Mouse (Mus musculus): ENCODE results near the gene Crb1. TPM values are rescaled to one million over a fixed set of nuclear protein-coding genes. Genes with fewer than 3 reads are reported as not detected.
"Not testable (repeated sequence)": the region's sequence is repeated elsewhere in the genome, so short reads cannot be mapped to it uniquely, and the experiment has no call there.

Gene Crb1
- polyA plus RNA-seq, 1 experiment from 2014 or later, result 0.12 TPM

DNA sequence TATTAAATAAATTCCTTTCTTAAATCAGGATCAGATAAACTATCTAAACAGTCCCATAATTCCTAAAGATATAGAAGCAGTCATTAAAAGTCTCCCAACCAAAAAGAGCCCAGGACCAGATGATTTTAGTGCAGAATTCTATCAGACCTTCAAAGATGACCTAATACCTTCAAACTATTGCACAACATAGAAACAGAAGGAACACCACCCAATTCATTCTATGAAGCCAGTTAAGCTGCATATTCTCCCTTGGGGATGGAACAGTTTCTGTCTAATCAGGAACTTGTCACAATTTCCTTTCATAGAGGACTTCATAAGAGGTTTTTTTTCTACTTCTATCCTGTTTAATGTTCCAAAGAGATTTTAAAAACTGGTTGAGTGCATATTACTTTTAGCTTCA, 74.4 kb downstream of the Crb1 start:
- not testable (repeated sequence) for H3K27me3 ChIP-seq (ENCODE audit: control insufficient read depth, insufficient read depth, low read length); H3K4me2 ChIP-seq (ENCODE audit: low read depth, low read length); H3K27ac ChIP-seq (ENCODE audit: low read length); H3K36me3 ChIP-seq (ENCODE audit: control insufficient read depth, insufficient read depth); H3K4me3 ChIP-seq (ENCODE audit: low read length); H3K9me3 ChIP-seq (replicated peaks; ENCODE audit: control insufficient read depth, low read length); H3K9ac ChIP-seq (ENCODE audit: low read length); H3K4me1 ChIP-seq (ENCODE audit: control insufficient read depth, insufficient read depth, low read length); ATAC-seq (replicated peaks; ENCODE audit: extremely low read depth, insufficient read depth, low FRiP score)

DNA sequence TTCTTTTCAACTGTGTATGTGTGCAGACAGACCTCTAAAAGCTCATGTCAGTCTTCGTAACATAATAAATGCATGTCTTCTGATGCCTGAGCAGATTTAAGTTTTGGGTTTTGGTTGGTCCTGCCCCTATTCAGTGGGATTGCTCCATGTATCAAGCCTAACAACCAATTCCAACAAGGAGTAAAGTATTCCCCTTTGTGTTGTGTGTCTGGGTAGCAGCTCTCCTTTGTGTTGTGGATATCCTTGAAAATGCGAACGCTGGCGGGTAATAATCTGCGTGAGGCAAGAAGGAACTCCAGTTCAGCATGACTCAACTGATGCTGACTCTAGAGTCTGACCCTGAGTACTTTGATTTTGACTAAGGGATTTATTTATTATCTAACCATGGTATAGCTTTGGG, 75.1 kb downstream of the Crb1 start:
- WGBS, result 82% methylated on average over 5 of the region's 5 CpGs
- no peak overlapping the region for H3K9ac ChIP-seq (ENCODE audit: low read length)
- ATAC-seq (replicated peaks; ENCODE audit: extremely low read depth, insufficient read depth, low FRiP score), result no peak
- H3K9me3 ChIP-seq (replicated peaks; ENCODE audit: control insufficient read depth, low read length), result no peaks in the 10 kb centered on the region
- no peak overlapping the region for H3K27ac ChIP-seq (ENCODE audit: low read length)
- no peak overlapping the region for H3K4me2 ChIP-seq (ENCODE audit: low read depth, low read length)
- H3K27me3 ChIP-seq (ENCODE audit: control insufficient read depth, insufficient read depth, low read length), result no peaks in the 10 kb centered on the region
- no peaks in the 10 kb centered on the region for H3K36me3 ChIP-seq (ENCODE audit: control insufficient read depth, insufficient read depth)
- H3K4me3 ChIP-seq (ENCODE audit: low read length), result no peak overlapping the region
- H3K4me1 ChIP-seq (ENCODE audit: control insufficient read depth, insufficient read depth, low read length), result no peaks in the 10 kb centered on the region

DNA sequence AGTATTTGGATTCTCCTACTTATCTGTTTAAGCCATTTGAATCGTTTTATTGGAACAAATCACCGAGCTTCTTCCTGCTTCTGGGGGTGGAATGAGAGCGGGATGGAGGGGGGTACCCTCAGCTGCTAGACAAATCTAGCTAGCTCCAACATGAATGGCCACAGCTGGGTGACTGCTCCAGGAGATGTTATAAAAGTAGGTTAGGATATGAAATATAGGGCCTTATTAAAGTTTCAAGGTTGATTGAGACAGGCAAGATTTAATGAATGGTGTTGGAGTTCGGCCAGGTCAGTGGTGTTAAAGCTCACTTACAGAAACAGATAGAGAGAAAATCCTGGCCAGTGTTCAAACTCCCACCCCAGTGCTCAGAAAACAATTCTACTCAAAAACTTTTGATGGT, 84.9 kb downstream of the Crb1 start:
- no peak for ATAC-seq (replicated peaks; ENCODE audit: extremely low read depth, insufficient read depth, low FRiP score)
- Histone ChIP-seq H3K9me3 (replicated peaks; ENCODE audit: control insufficient read depth, low read length) (no peaks in the 10 kb centered on the region), H3K4me3 (ENCODE audit: low read length) (no peak overlapping the region), H3K27me3 (ENCODE audit: control insufficient read depth, insufficient read depth, low read length) (no peaks in the 10 kb centered on the region), H3K4me2 (ENCODE audit: low read depth, low read length) (no peak overlapping the region), H3K4me1 (ENCODE audit: control insufficient read depth, insufficient read depth, low read length) (no peaks in the 10 kb centered on the region), H3K9ac (ENCODE audit: low read length) (no peak overlapping the region), H3K27ac (ENCODE audit: low read length) (no peak overlapping the region), H3K36me3 (ENCODE audit: control insufficient read depth, insufficient read depth) (no peaks in the 10 kb centered on the region)
- WGBS, result 71% methylated on average over 4 of the region's 4 CpGs

DNA sequence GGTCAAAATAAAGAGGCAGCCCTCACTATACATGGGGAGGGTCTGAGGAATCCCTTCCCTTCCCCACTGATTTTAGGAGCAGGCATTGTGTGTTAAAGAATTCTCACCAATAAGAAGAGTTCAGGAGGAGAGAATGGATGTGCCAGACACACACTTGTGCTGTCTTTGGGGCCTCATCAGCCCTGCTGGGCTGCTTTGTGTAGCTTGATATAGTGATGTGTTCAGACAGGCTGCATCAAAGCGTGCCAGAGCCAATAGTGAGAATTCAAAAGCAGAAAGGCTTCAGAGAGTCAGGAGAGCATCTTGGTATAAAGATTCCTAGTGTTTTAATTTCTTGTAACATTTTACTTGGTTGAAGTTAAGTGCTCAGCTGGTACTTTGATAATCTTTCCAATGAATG, 85.3 kb downstream of the Crb1 start:
- Histone ChIP-seq H3K9ac (ENCODE audit: low read length) (no peak overlapping the region), H3K4me2 (ENCODE audit: low read depth, low read length) (no peak overlapping the region), H3K4me1 (ENCODE audit: control insufficient read depth, insufficient read depth, low read length) (no peaks in the 10 kb centered on the region), H3K9me3 (replicated peaks; ENCODE audit: control insufficient read depth, low read length) (no peaks in the 10 kb centered on the region), H3K27me3 (ENCODE audit: control insufficient read depth, insufficient read depth, low read length) (no peaks in the 10 kb centered on the region), H3K27ac (ENCODE audit: low read length) (no peak overlapping the region), H3K4me3 (ENCODE audit: low read length) (no peak overlapping the region), H3K36me3 (ENCODE audit: control insufficient read depth, insufficient read depth) (no peaks in the 10 kb centered on the region)
- no peak for ATAC-seq (replicated peaks; ENCODE audit: extremely low read depth, insufficient read depth, low FRiP score)
- WGBS, result 48% methylated on average over 1 of the region's 1 CpGs

DNA sequence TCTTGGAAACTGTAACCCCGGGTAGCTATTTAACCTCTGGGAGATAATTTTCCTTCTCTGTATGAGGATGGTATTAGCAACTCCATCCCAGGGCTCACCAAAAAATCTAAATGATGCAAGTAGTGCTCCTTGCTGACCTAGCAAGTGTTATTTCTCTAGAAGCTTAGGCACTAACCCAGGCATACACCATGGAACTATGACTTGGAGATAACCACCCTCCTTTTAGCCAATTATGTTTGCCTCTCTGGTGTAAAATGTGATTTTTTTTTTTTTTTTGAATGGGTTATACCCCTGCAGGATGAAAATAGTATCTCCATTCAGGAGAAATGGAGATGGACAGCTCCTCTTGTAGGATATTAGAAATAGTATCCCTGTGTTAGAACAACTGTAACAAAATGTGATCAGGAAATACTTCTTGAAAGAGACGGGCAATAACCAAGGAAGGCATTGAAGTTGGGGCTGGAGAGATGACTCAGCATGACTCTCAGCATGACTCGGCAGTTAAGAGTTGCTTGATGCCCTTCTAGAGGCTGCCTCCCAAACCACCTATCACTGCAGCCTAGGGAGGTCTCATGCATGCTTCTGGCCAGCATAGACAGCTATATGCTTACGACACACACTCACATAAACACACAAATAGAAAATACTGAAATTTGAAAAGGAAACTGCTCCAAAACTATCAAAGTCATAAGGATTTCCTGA, 100.1 kb downstream of the Crb1 start:
- Histone ChIP-seq H3K36me3 (ENCODE audit: control insufficient read depth, insufficient read depth) (no peaks in the 10 kb centered on the region), H3K9me3 (replicated peaks; ENCODE audit: control insufficient read depth, low read length) (no peaks in the 10 kb centered on the region), H3K4me2 (ENCODE audit: low read depth, low read length) (no peak overlapping the region), H3K27ac (ENCODE audit: low read length) (no peak overlapping the region), H3K4me1 (ENCODE audit: control insufficient read depth, insufficient read depth, low read length) (no peaks in the 10 kb centered on the region), H3K27me3 (ENCODE audit: control insufficient read depth, insufficient read depth, low read length) (no peaks in the 10 kb centered on the region), H3K9ac (ENCODE audit: low read length) (no peak overlapping the region), H3K4me3 (ENCODE audit: low read length) (no peak overlapping the region)
- ATAC-seq (replicated peaks; ENCODE audit: extremely low read depth, insufficient read depth, low FRiP score), result no peak
- 73% methylated on average over 4 of the region's 4 CpGs for WGBS

DNA sequence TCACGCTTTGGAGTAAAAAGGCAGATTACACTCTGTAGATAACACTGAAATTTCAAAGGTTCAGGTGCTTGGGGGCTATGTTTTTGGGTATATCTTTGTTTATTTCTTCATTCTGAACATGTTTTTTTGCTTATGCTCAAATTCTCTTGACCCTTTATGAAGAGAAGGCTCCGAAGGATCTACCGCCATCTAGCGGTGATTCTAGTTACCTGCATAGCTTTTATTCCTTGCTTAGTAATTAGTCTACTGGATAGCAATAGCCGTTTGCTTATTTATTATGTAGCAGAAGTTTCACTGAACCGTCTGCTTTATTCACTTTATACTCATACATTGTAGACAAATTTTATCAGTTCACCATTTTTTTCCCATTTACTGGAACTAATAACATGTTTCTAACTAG, 109.1 kb downstream of the Crb1 start:
- no peaks in the 10 kb centered on the region for H3K9me3 ChIP-seq (replicated peaks; ENCODE audit: control insufficient read depth, low read length)
- no peak overlapping the region for H3K4me3 ChIP-seq (ENCODE audit: low read length)
- no peaks in the 10 kb centered on the region for H3K27me3 ChIP-seq (ENCODE audit: control insufficient read depth, insufficient read depth, low read length)
- no peak overlapping the region for H3K9ac ChIP-seq (ENCODE audit: low read length)
- no peak overlapping the region for H3K27ac ChIP-seq (ENCODE audit: low read length)
- 24% methylated on average over 6 of the region's 6 CpGs for WGBS
- no peak overlapping the region for H3K4me2 ChIP-seq (ENCODE audit: low read depth, low read length)
- ATAC-seq (replicated peaks; ENCODE audit: extremely low read depth, insufficient read depth, low FRiP score), result no peak
- H3K36me3 ChIP-seq (ENCODE audit: control insufficient read depth, insufficient read depth), result no peaks in the 10 kb centered on the region
- no peaks in the 10 kb centered on the region for H3K4me1 ChIP-seq (ENCODE audit: control insufficient read depth, insufficient read depth, low read length)

DNA sequence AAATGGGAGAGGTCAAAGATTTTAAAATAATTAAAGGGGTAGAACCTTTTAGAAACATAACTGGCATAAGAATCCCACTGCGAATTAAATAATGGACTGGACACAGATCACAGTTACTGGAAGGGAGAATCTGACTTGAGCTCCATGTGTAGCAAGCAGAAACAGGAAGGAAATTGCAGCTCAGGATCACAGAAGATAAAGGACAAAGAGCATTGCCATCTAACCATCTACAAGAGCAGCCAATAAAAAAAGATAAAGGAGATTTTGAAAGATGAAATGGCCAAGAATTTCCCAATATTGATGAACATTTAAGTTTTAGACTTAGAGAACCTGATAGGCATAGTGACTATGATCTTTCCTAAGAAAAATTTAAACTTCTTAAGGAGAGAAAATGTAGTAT, 112.7 kb downstream of the Crb1 start:
- 93% methylated on average over 1 of the region's 1 CpGs for WGBS
- Histone ChIP-seq H3K9ac (ENCODE audit: low read length) (no peak overlapping the region), H3K4me1 (ENCODE audit: control insufficient read depth, insufficient read depth, low read length) (no peaks in the 10 kb centered on the region), H3K4me3 (ENCODE audit: low read length) (no peak overlapping the region), H3K4me2 (ENCODE audit: low read depth, low read length) (no peak overlapping the region), H3K27me3 (ENCODE audit: control insufficient read depth, insufficient read depth, low read length) (no peaks in the 10 kb centered on the region), H3K36me3 (ENCODE audit: control insufficient read depth, insufficient read depth) (no peaks in the 10 kb centered on the region), H3K27ac (ENCODE audit: low read length) (no peak overlapping the region), H3K9me3 (replicated peaks; ENCODE audit: control insufficient read depth, low read length) (no peaks in the 10 kb centered on the region)
- ATAC-seq (replicated peaks; ENCODE audit: extremely low read depth, insufficient read depth, low FRiP score), result no peak

DNA sequence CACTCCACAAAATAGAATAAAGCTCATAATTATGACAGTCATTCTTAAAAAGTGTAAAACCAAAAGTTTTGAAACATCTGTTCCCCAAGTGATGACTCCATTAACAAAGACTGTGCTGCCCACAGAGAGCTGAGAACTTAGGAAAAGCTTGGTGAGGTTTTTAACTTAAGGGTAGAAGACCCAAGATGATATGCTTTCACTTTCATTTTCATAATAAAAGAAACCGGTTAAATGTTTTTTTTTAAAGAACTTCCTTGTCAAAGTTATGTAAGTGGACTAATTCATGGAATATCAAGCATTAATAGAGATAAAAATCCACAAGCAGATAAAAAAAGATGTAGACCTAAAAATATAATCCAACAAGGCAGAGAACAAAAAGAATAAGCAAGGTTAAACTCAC, 113.7 kb downstream of the Crb1 start:
- Histone ChIP-seq H3K9ac (ENCODE audit: low read length) (no peak overlapping the region), H3K4me3 (ENCODE audit: low read length) (no peak overlapping the region), H3K9me3 (replicated peaks; ENCODE audit: control insufficient read depth, low read length) (no peaks in the 10 kb centered on the region), H3K4me1 (ENCODE audit: control insufficient read depth, insufficient read depth, low read length) (no peaks in the 10 kb centered on the region), H3K27ac (ENCODE audit: low read length) (no peak overlapping the region), H3K4me2 (ENCODE audit: low read depth, low read length) (no peak overlapping the region), H3K27me3 (ENCODE audit: control insufficient read depth, insufficient read depth, low read length) (no peaks in the 10 kb centered on the region), H3K36me3 (ENCODE audit: control insufficient read depth, insufficient read depth) (no peaks in the 10 kb centered on the region)
- WGBS, result 49% methylated on average over 1 of the region's 1 CpGs
- ATAC-seq (replicated peaks; ENCODE audit: extremely low read depth, insufficient read depth, low FRiP score), result no peak

DNA sequence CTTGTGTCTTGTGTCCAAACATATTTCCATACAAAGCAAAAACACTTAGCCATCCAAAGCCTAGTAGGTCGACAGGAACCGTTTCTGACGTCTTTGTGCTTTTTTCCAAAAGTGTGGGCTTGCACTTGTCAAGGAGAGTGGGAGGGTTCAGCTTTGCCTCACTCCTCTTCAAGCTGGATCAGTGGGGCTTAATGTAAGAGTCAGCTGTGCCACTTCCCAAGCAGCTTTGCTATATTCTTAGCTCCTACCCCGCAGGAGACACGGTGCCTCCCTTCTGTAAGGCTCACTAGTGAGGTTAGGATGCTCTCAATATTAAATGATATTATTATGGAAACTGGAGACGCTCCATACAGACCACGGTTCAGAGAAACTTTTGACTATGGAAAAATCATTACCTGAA, 121.3 kb downstream of the Crb1 start:
- no peaks in the 10 kb centered on the region for H3K4me1 ChIP-seq (ENCODE audit: control insufficient read depth, insufficient read depth, low read length)
- WGBS, result 57% methylated on average over 7 of the region's 7 CpGs
- H3K9me3 ChIP-seq (replicated peaks; ENCODE audit: control insufficient read depth, low read length), result no peaks in the 10 kb centered on the region

More for the DNA sequence above, 121.3 kb downstream of the Crb1 start:
- Histone ChIP-seq H3K36me3 (ENCODE audit: control insufficient read depth, insufficient read depth) (no peaks in the 10 kb centered on the region), H3K4me2 (ENCODE audit: low read depth, low read length) (no peak overlapping the region), H3K27ac (ENCODE audit: low read length) (no peak overlapping the region), H3K9ac (ENCODE audit: low read length) (no peak overlapping the region), H3K27me3 (ENCODE audit: control insufficient read depth, insufficient read depth, low read length) (no peaks in the 10 kb centered on the region), H3K4me3 (ENCODE audit: low read length) (no peak overlapping the region)
- ATAC-seq (replicated peaks; ENCODE audit: extremely low read depth, insufficient read depth, low FRiP score), result no peak
